Mouse (Mus musculus): ENCODE data around the gene Sh3tc1.

The Sh3tc1 gene

GRCm38 (mm10) chr5:35721933-35722332, 17.9 kb downstream of the Sh3tc1 start:
- DNase-seq (ENCODE audit: low spot score): no peak

GRCm38 (mm10) chr5:35719880-35720279, 19.9 kb downstream of the Sh3tc1 start:
- DNase-seq (ENCODE audit: low spot score): no peak

GRCm38 (mm10) chr5:35719343-35719742, 20.4 kb downstream of the Sh3tc1 start:
- DNase-seq (ENCODE audit: low spot score): no peak

GRCm38 (mm10) chr5:35718817-35719216, 21.0 kb downstream of the Sh3tc1 start:
- DNase-seq (ENCODE audit: low spot score): no peak

DNA sequence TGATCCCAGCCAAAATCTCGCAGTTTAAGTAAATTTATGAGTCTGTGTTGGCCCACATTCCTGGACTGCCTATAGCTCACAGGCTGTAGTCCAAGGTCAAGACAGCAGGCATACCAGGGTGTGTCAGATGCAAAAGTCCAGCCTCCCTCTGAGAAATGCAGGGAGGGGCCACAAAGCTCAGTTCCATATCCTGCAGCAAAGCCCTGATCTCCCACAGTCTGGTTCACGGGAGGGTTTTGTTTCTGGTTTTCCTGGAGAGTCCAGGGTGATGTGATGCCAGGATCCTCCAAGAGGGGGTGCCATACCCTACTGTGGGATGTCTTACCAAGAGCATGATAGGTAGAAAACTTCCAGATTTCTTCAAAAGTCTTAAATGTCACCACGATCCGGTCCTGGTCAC, 21.8 kb downstream of the Sh3tc1 start:
- no peak for DNase-seq (ENCODE audit: low spot score)

DNA sequence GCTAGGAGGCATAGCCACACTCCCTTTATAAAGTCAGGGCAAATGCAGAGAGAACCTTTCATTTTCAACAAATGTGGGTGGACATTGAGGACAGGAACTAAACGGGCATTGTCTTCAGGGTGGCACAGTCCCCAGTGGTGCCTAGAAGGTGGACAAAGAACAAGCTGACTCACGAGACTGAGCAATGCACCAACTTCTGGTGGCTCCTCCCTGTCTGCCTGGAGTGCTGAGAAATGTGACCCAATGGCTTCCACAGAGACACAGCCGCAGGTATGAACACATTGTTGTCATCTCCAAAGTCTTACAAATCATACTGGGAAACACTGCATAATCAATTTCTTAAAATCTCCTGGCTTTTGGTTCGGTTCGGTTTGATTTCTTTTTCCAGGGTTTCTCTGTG, 22.3 kb downstream of the Sh3tc1 start:
- DNase-seq (ENCODE audit: low spot score): no peak

- DNase-seq (ENCODE audit: low spot score): no peak
Measured at GRCm38 (mm10) chr5:35713649-35714354, 26.0 kb downstream of the Sh3tc1 start.

GRCm38 (mm10) chr5:35712517-35712916, 27.3 kb downstream of the Sh3tc1 start:
- DNase-seq (ENCODE audit: low spot score): no peak

DNA sequence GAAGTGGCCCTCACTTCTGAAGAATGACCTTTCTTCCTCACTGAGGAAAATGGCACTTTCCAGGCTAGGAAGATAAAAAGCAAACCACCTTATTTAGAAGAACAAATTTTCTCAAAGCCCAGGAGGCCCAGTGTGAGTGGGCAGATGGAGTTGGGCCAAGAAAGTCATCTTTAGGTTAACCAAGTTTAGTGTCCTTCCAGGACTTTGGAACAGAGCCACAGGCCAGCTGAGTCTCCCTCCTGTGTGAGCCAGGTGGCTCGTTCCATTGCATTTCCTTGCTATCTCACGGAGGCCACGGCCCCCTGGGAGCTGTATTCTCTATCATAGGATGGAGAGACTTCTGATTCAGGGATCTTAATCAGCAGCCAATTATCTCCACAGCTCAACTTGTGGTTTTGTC, 28.9 kb downstream of the Sh3tc1 start:
- DNase-seq (ENCODE audit: low spot score): no peak

DNA sequence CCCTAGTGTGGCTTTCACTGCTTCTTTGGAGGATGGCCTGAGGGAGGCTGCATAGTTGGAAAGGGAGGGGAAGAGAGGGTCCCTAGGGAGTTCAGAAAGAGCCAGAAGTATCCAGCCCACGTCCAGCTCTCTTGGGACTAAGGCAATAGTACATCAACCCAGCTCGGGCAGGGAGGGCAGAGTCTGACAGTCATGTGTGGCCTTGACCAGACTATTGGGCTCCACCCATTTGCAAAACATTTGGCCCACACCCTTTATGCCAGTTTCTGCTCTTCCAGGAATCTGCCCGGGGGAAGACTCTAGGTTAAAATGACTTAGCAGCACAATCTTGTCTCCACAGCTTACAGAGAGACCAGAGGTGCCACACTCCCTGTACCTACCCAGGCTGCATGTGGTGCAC, 29.3 kb downstream of the Sh3tc1 start:
- DNase-seq (ENCODE audit: low spot score): no peak

DNA sequence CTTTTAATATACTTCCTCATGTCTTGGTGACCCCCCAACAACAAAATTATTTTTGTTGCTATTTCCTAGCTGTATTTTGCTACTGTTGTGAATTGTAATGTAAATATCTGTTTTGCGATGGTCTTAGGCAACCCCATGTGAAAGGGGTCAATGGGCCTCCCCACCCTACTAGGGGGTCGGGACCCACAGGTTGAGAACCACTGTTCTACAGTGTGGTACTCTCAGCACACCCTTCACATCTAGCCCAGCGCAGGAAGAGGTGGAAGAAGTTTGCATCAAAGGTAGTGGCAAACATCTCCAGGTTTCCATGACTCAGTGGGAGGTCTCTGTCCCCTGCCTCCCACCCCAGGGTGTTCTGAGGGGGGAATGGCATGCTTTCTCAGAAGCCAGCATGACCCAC, 34.4 kb downstream of the Sh3tc1 start:
- no peak for DNase-seq (ENCODE audit: low spot score)

DNA sequence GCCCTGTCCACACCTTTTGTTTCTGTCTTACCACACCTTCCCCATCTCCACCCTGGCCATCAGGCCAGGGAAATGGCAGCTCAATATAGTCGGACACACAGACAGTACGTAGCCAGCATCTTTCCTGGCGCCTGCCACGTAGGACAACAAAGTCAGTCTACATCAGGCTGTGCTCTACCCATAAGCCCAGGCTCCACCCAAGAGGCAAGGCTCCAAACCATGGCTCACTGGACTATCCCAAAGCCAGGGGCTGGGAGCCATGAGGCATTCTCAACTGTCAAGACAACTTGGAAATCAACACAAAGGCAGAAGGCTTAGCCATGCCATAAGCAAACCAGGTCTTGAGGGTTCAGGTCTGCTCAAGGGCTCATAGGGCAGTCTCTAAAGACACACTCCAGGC, 36.0 kb downstream of the Sh3tc1 start:
- no peak for DNase-seq (ENCODE audit: low spot score)

DNA sequence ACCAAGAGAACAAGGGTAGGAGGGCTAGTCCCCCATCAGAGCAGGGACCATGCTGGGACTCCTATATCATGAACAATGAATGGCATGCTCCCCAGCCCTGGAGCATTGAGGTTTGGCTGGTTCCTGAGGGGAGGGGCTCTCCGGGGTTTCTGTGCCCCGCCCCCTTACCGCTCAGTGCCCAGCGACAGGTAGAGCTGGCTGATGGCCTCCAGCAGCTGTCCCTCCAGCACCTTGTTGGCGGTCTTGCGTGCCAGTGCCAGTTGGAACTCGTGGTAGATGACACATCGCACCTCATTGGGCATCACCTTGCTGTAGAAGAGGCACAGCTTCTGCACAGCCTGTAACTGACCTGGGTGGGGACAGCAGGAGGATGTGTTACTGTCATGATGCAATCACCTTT, 36.6 kb downstream of the Sh3tc1 start:
- DNase-seq (ENCODE audit: low spot score): no peak

DNA sequence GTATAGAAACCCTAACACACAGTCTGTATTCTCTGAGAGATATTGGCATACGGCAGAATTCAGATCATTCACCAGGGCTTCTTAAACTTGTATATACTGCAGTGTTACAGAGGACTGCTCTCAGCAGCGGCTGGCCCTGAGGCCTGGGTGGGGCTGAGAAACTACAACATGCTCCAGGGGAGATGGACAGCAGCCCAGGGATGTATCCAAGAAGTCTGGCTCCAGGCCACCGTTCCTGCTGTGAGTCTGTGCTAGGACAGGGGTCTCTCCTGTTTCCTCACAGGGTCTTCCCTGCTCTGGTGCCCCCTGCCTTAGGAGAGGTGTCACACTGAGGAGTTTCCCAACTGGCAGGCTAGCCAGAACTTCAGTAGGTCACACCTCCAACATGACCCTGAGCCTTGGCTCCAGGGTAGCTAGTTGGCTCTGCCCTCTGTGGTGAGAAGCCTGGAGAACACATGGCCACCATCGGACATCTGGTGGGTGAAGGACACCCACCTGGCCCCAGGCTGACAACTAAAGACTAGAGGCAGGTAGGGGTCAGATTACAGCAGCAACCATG, 37.1 kb downstream of the Sh3tc1 start:
- no peak for DNase-seq (ENCODE audit: low spot score)

DNA sequence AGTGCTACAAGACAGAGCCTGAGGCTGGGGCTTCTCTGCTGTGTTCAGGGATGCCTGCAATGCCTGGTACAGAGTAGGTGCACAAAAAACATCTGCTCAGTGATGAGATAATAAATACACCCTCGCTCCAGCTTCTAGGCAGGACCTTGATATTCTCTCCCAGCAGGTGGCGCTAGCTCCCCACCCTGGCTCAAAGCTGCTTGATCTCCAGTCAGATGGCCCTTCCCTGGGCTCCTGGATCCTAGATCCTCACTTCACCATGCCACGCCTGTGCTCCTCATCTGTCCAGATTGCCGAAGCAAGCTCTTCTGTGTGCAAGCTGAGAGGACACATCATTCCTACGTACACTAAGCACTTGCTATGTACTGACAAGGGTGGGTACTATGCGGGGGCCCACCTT, 38.7 kb downstream of the Sh3tc1 start:
- DNase-seq (ENCODE audit: low spot score): peak; percentile 15

DNA sequence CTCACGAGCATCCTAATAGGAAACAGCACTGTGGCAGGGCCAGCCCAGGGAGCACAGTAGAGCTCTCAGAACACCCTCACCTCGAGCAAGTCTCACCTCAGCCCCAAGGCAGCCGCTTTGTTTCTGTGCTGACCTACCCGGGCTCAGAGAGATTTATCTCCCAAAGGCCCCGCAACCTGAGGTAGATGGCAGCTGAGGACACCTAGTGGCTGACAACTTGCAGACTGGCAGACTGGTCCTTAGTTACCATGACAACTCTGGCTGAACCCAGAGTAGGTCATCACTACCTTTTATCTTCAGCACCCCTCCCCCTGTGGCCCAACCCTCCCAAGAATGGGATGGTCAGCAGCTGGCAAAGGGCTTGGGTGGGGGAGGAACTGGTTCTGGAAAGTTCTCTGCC, 44.0 kb downstream of the Sh3tc1 start:
- DNase-seq (ENCODE audit: low spot score): no peak

- DNase-seq (ENCODE audit: low spot score): no peak
Measured at GRCm38 (mm10) chr5:35693638-35694037, 46.1 kb downstream of the Sh3tc1 start.

DNA sequence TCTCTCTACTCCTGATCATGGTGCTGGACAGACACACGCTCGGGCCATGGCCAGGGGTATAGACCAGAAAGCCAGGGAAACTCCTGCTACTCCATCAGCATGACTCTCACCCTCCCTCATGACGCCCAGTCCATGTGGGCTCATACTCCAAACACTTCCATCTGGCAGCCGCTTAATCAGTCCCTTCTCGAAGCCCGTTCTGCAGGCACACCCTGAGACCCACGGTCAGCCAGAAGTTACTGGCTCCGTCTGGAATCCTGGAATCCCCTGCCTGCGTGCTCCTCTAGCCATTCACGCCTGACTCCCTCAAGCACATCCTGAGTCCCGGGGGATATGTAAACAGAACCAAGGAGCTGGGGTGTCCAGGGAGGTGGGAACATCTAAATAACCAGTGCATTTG, 48.5 kb downstream of the Sh3tc1 start:
- DNase-seq (ENCODE audit: low spot score): no peak

- no peak for DNase-seq (ENCODE audit: low spot score)
Measured at GRCm38 (mm10) chr5:35690485-35691165, 49.2 kb downstream of the Sh3tc1 start.

DNA sequence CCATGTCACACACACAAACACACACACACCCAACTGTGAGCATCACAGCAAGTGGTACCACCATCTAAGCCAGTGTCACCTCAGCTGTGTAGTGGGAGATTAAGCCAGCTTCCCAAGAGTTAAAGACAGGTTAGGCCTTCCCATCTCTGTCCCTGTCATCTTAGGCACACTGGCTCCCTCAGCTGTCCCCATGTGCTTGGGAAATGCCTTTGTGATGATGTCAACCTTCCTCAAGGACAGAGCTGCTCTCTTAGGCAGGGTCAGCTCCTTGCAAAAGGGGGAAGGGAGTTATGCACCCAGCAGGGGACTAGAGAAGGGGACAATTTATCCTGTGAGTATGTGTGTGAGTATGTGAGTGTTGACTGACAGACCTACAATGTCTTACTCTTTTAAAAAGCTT, 50.4 kb downstream of the Sh3tc1 start:
- DNase-seq (ENCODE audit: low spot score): no peak

GRCm38 (mm10) chr5:35688851-35689250, 50.9 kb downstream of the Sh3tc1 start:
- no peak for DNase-seq (ENCODE audit: low spot score)

DNA sequence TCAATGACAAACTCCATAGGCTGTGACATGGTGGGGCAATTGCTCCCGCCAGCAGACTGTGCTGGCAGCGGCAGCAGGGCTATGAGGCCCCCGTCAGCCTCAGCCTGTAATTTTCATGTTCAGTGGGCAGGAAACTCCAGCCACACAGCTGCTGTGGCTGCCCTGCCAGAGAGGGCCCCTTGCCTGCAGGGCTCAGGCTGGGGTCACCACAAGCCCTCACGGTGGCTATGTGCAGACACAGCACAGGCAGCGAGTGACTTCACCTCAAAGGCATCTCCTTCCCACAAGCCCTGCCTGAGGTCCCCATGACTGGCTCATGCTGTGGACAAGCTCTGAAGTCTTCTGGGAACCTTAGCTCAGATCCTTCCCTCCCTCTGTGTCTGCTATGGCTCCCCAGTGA, 52.7 kb downstream of the Sh3tc1 start:
- no peak for DNase-seq (ENCODE audit: low spot score)

DNA sequence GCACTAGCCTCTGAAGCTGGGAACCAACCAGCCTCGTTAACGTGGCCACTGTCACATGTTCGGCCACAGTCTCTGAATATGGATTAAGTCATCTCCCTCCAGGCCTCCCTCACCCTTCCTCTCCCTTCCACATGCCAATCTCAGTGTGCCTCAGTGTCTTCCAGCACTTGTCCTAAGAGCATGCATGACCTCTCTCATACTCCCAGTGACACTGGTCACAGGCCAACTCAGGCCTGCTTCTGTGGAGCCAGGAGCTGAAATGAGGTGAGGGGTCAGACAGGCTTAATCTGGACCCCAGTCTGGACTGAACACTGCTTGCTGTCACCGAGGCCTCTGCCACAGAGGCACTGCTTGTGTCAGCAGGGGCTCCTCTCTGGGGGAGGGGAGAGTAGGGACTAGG, 53.5 kb downstream of the Sh3tc1 start:
- no peak for DNase-seq (ENCODE audit: low spot score)

- DNase-seq (ENCODE audit: low spot score): no peak
Measured at GRCm38 (mm10) chr5:35685079-35685478, 54.7 kb downstream of the Sh3tc1 start.

All from spleen, adult 12 weeks (tissue).